Mouse (Mus musculus): ENCODE results near the gene Ube2q1. TPM values are rescaled to one million over a fixed set of nuclear protein-coding genes. Genes with fewer than 3 reads are reported as not detected.

Gene Ube2q1
- total and polyA plus RNA-seq, 3 experiments, result 14.6 to 25.5 (median 24.0) TPM

DNA sequence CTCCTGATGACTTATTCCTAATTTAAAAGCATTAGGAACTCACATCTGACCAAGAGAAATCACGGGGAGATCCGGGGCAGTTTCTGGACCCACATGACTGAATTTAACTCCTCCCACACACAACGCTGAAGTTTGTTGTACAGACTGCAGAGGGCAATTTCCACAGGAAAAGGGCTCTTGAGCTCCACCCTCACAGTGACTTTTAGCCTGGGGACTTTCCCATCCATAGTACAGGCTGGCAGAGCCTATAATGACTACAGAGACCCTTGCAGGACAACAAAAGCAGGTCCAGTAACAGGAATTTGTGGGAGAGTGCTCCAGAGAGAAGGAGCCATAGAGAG is 28.1 kb downstream of the Ube2q1 start:
- H3K79me2 ChIP-seq (replicated peaks; ENCODE audit: control insufficient read depth, insufficient read depth, low read length), result no peaks in the 10 kb centered on the region
- no peaks in the 10 kb centered on the region for H3K27me3 ChIP-seq (ENCODE audit: control insufficient read depth, insufficient read depth, low read length)
- TF ChIP-seq CTCF (IDR thresholded peaks at IDR 0.05), result peak; percentile 26; the same call in 1 of the 2 replicates
- no peak for TF ChIP-seq POLR2A (IDR thresholded peaks at IDR 0.05; ENCODE audit: insufficient read depth, low read depth, low read length)
- TF ChIP-seq EP300 (IDR thresholded peaks at IDR 0.05; ENCODE audit: insufficient read depth, low read depth, low read length), result no peak
- peak overlapping the region; percentile 15 for H3K27ac ChIP-seq
- peaks cover 2% of the 10 kb centered on the region for H3K4me1 ChIP-seq (ENCODE audit: control insufficient read depth, insufficient read depth, low read length)
- peak in 1 of 2 experiments; percentile 39 for DNase-seq
- H3K4me3 ChIP-seq, result no peak overlapping the region
- intact Hi-C loops (cut with DNase I), result no loop called here
- H3K9ac ChIP-seq (ENCODE audit: low read depth, low read length), result no peak overlapping the region
- 15% methylated on average over 3 of the region's 3 CpGs for WGBS
- no peaks in the 10 kb centered on the region for H3K36me3 ChIP-seq (ENCODE audit: control insufficient read depth, insufficient read depth, low read length)

DNA sequence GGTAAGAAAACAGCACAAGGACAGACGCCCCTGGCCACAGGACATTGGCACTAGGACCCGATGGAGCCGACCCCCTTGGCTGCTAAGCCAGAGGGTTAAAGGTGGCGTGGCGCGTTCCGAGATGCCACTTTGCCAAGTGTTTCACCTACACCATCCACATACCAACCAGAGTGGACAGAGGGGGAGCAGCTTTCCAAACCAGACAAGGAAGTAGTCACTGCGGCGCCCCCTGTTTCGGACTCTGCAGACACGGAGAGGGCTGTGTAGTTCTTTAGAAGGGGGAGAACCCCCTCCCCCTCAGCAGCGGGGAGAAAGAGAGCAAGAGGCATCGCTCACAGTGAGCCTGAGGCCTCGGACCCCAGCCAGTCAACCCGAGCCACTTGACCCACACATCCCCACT is 29.5 kb downstream of the Ube2q1 start:
- H3K4me3 ChIP-seq, result no peak overlapping the region
- no peaks in the 10 kb centered on the region for H3K79me2 ChIP-seq (replicated peaks; ENCODE audit: control insufficient read depth, insufficient read depth, low read length)
- no peaks in the 10 kb centered on the region for H3K27me3 ChIP-seq (ENCODE audit: control insufficient read depth, insufficient read depth, low read length)
- H3K36me3 ChIP-seq (ENCODE audit: control insufficient read depth, insufficient read depth, low read length), result no peaks in the 10 kb centered on the region
- intact Hi-C loops (cut with DNase I), result no loop called here
- no peak overlapping the region for H3K27ac ChIP-seq
- DNase-seq, result no peak
- no peak for TF ChIP-seq EP300 (IDR thresholded peaks at IDR 0.05; ENCODE audit: insufficient read depth, low read depth, low read length)
- no peak for TF ChIP-seq POLR2A (IDR thresholded peaks at IDR 0.05; ENCODE audit: insufficient read depth, low read depth, low read length)
- no peak overlapping the region for H3K9ac ChIP-seq (ENCODE audit: low read depth, low read length)
- 82% methylated on average over 15 of the region's 15 CpGs for WGBS
- H3K4me1 ChIP-seq (ENCODE audit: control insufficient read depth, insufficient read depth, low read length), result peaks cover 2% of the 10 kb centered on the region

DNA sequence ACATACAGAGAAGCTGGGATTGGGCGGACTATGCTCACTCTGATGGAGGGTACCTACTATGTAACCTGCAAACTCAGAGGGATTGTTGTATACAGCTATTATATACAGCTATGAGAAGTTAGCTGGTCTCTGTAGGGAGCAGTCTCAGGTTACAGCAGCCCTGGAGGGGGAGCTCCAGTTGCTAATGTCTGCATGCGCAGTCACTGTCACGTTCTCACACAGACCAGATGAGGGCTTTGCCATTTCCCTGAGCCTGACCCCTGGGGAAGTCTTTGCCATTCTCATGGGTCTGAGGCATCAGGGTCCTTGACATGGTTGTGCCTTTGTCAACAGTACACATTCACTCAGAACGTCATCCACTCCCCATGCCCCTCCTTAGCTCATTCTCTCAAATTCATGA is 31.8 kb downstream of the Ube2q1 start:
- Histone ChIP-seq H3K36me3 (ENCODE audit: control insufficient read depth, insufficient read depth, low read length) (no peaks in the 10 kb centered on the region), H3K27me3 (ENCODE audit: control insufficient read depth, insufficient read depth, low read length) (no peaks in the 10 kb centered on the region), H3K79me2 (replicated peaks; ENCODE audit: control insufficient read depth, insufficient read depth, low read length) (no peaks in the 10 kb centered on the region), H3K4me3 (no peak overlapping the region), H3K4me1 (ENCODE audit: control insufficient read depth, insufficient read depth, low read length) (peaks cover 2% of the 10 kb centered on the region), H3K27ac (no peak overlapping the region), H3K9ac (ENCODE audit: low read depth, low read length) (no peak overlapping the region)
- DNase-seq, result no peak
- 69% methylated on average over 4 of the region's 4 CpGs for WGBS
- intact Hi-C loops (cut with DNase I), result no loop called here
- no peak for TF ChIP-seq POLR2A (IDR thresholded peaks at IDR 0.05; ENCODE audit: insufficient read depth, low read depth, low read length)
- no peak for TF ChIP-seq EP300 (IDR thresholded peaks at IDR 0.05; ENCODE audit: insufficient read depth, low read depth, low read length)
- no peak for TF ChIP-seq CTCF (IDR thresholded peaks at IDR 0.05)

DNA sequence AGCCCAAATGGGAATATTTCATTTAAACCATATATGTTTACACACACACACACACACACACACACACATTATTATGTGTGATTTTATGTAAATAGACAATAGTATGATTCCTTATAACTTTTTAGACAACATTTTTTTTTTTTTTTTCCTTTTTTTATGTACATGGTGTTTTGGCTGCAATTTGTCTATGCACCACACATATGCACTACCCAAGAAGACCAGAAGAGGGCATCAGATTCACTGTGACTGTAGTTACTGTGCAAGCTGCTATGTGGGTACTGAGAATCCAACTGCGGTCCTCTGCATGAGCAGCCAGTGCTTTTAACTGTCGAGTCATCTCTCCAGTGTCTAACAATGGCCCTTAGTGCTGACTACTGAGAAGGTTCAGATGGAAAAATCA is 33.3 kb downstream of the Ube2q1 start:
- intact Hi-C loops (cut with DNase I), result no loop called here
- Histone ChIP-seq H3K4me1 (ENCODE audit: control insufficient read depth, insufficient read depth, low read length) (peaks cover 2% of the 10 kb centered on the region), H3K27me3 (ENCODE audit: control insufficient read depth, insufficient read depth, low read length) (no peaks in the 10 kb centered on the region), H3K79me2 (replicated peaks; ENCODE audit: control insufficient read depth, insufficient read depth, low read length) (no peaks in the 10 kb centered on the region), H3K27ac (no peak overlapping the region), H3K4me3 (no peak overlapping the region), H3K9ac (ENCODE audit: low read depth, low read length) (no peak overlapping the region), H3K36me3 (ENCODE audit: control insufficient read depth, insufficient read depth, low read length) (no peaks in the 10 kb centered on the region)
- peak; percentile 46 for TF ChIP-seq CTCF (IDR thresholded peaks at IDR 0.05)
- no peak for TF ChIP-seq EP300 (IDR thresholded peaks at IDR 0.05; ENCODE audit: insufficient read depth, low read depth, low read length)
- no peak for DNase-seq
- WGBS, result 95% methylated on average over 2 of the region's 2 CpGs

DNA sequence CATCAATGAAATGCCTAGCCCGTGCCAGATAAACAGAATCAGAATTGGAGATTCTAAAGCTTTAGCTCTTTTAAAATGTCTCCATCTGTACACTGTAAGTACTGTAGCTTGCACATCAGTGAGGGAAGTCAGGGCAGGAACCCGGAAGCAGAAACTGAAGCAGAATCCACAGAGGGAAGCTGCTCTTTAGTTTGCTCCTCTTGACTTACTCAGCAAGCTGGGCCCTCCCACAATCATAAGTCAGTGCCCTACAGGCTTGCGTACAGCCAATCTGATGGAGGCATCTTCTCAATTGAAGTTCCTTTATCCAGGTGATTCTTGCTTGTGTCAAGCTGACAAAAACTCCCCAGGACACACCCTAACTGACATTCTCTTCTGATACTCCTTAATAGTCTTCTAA is 33.8 kb downstream of the Ube2q1 start:
- no peak overlapping the region for H3K9ac ChIP-seq (ENCODE audit: low read depth, low read length)
- no peak overlapping the region for H3K4me3 ChIP-seq
- H3K27ac ChIP-seq, result no peak overlapping the region
- H3K4me1 ChIP-seq (ENCODE audit: control insufficient read depth, insufficient read depth, low read length), result no peaks in the 10 kb centered on the region
- H3K79me2 ChIP-seq (replicated peaks; ENCODE audit: control insufficient read depth, insufficient read depth, low read length), result no peaks in the 10 kb centered on the region
- no peak for DNase-seq
- intact Hi-C loops (cut with DNase I), result no loop called here
- no peaks in the 10 kb centered on the region for H3K36me3 ChIP-seq (ENCODE audit: control insufficient read depth, insufficient read depth, low read length)
- no peak for TF ChIP-seq CTCF (IDR thresholded peaks at IDR 0.05)
- no peak for TF ChIP-seq EP300 (IDR thresholded peaks at IDR 0.05; ENCODE audit: insufficient read depth, low read depth, low read length)
- no peak for TF ChIP-seq POLR2A (IDR thresholded peaks at IDR 0.05; ENCODE audit: insufficient read depth, low read depth, low read length)
- WGBS, result 93% methylated on average over 3 of the region's 3 CpGs
- no peaks in the 10 kb centered on the region for H3K27me3 ChIP-seq (ENCODE audit: control insufficient read depth, insufficient read depth, low read length)

DNA sequence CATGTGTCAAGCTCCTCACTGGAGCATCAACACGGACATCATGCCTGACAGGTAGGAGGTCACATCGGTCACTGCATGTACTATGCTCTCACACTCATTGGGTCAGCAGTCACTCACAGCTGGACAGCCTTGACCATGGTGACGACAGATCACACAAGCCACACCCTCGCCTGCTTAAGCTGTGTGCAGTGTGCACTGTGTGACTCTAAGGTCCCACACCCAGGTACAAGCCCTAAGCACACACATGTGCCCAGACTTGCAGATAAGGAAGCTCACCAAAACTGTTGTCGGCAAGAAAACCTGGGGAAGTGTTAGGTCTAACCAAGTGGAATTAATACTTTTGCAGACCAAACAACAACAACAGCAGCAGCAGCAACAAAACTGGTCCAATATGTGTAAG is 34.5 kb downstream of the Ube2q1 start:
- TF ChIP-seq EP300 (IDR thresholded peaks at IDR 0.05; ENCODE audit: insufficient read depth, low read depth, low read length) (no peak), POLR2A (IDR thresholded peaks at IDR 0.05; ENCODE audit: insufficient read depth, low read depth, low read length) (no peak), CTCF (IDR thresholded peaks at IDR 0.05) (no peak)
- H3K27me3 ChIP-seq (ENCODE audit: control insufficient read depth, insufficient read depth, low read length), result no peaks in the 10 kb centered on the region
- no peak overlapping the region for H3K27ac ChIP-seq
- no peak overlapping the region for H3K9ac ChIP-seq (ENCODE audit: low read depth, low read length)
- intact Hi-C loops (cut with DNase I), result no loop called here
- H3K4me1 ChIP-seq (ENCODE audit: control insufficient read depth, insufficient read depth, low read length), result no peaks in the 10 kb centered on the region
- no peak overlapping the region for H3K4me3 ChIP-seq
- DNase-seq, result no peak
- no peaks in the 10 kb centered on the region for H3K36me3 ChIP-seq (ENCODE audit: control insufficient read depth, insufficient read depth, low read length)
- WGBS, result 57% methylated on average over 5 of the region's 5 CpGs
- no peaks in the 10 kb centered on the region for H3K79me2 ChIP-seq (replicated peaks; ENCODE audit: control insufficient read depth, insufficient read depth, low read length)
